Mouse (Mus musculus): Measurements from ENCODE around the gene Pdk2. TPM values are rescaled to one million over a fixed set of nuclear protein-coding genes. Genes with fewer than 3 reads are reported as not detected.

Pdk2 gene
- polyA plus RNA-seq, 1 experiment from 2014 or later, result 148 TPM

- WGBS, result 78% methylated on average over 14 of the region's 14 CpGs
- Histone ChIP-seq H3K9ac (ENCODE audit: low read length) (no peak overlapping the region), H3K4me3 (ENCODE audit: low read length) (no peak overlapping the region), H3K4me1 (ENCODE audit: control insufficient read depth, insufficient read depth, low read length) (peaks cover 20% of the 10 kb centered on the region), H3K4me2 (ENCODE audit: low read depth, low read length) (no peak overlapping the region), H3K27me3 (ENCODE audit: control insufficient read depth, insufficient read depth, low read length) (no peaks in the 10 kb centered on the region), H3K9me3 (replicated peaks; ENCODE audit: control insufficient read depth, low read length) (no peaks in the 10 kb centered on the region), H3K27ac (ENCODE audit: low read length) (no peak overlapping the region), H3K36me3 (ENCODE audit: control insufficient read depth, insufficient read depth) (peaks cover 17% of the 10 kb centered on the region)
- ATAC-seq (replicated peaks; ENCODE audit: extremely low read depth, insufficient read depth, low FRiP score), result no peak
Measured at GRCm38 (mm10) chr11:95038156-95038817, 2.9 kb downstream of the Pdk2 start.

- peaks cover 22% of the 10 kb centered on the region for H3K4me1 ChIP-seq (ENCODE audit: control insufficient read depth, insufficient read depth, low read length)
- no peak for ATAC-seq (replicated peaks; ENCODE audit: extremely low read depth, insufficient read depth, low FRiP score)
- no peak overlapping the region for H3K4me3 ChIP-seq (ENCODE audit: low read length)
- peaks cover 17% of the 10 kb centered on the region for H3K36me3 ChIP-seq (ENCODE audit: control insufficient read depth, insufficient read depth)
- no peak overlapping the region for H3K4me2 ChIP-seq (ENCODE audit: low read depth, low read length)
- H3K9ac ChIP-seq (ENCODE audit: low read length), result no peak overlapping the region
- H3K27me3 ChIP-seq (ENCODE audit: control insufficient read depth, insufficient read depth, low read length), result no peaks in the 10 kb centered on the region
- H3K27ac ChIP-seq (ENCODE audit: low read length), result no peak overlapping the region
- H3K9me3 ChIP-seq (replicated peaks; ENCODE audit: control insufficient read depth, low read length), result no peaks in the 10 kb centered on the region
- 65% methylated on average over 6 of the region's 6 CpGs for WGBS
Measured at GRCm38 (mm10) chr11:95037306-95037705, 3.8 kb downstream of the Pdk2 start.

GRCm38 (mm10) chr11:95036521-95036920, 4.6 kb downstream of the Pdk2 start:
- no peak overlapping the region for H3K4me3 ChIP-seq (ENCODE audit: low read length)
- H3K4me1 ChIP-seq (ENCODE audit: control insufficient read depth, insufficient read depth, low read length), result peaks cover 18% of the 10 kb centered on the region
- WGBS, result 94% methylated on average over 5 of the region's 5 CpGs
- H3K4me2 ChIP-seq (ENCODE audit: low read depth, low read length), result no peak overlapping the region
- H3K36me3 ChIP-seq (ENCODE audit: control insufficient read depth, insufficient read depth), result peaks cover 24% of the 10 kb centered on the region
- H3K9me3 ChIP-seq (replicated peaks; ENCODE audit: control insufficient read depth, low read length), result no peaks in the 10 kb centered on the region
- ATAC-seq (replicated peaks; ENCODE audit: extremely low read depth, insufficient read depth, low FRiP score), result no peak
- H3K9ac ChIP-seq (ENCODE audit: low read length), result no peak overlapping the region
- H3K27me3 ChIP-seq (ENCODE audit: control insufficient read depth, insufficient read depth, low read length), result no peaks in the 10 kb centered on the region
- H3K27ac ChIP-seq (ENCODE audit: low read length), result no peak overlapping the region

GRCm38 (mm10) chr11:95034902-95035301, 6.3 kb downstream of the Pdk2 start:
- no peaks in the 10 kb centered on the region for H3K27me3 ChIP-seq (ENCODE audit: control insufficient read depth, insufficient read depth, low read length)
- H3K4me1 ChIP-seq (ENCODE audit: control insufficient read depth, insufficient read depth, low read length), result peaks cover 11% of the 10 kb centered on the region
- H3K36me3 ChIP-seq (ENCODE audit: control insufficient read depth, insufficient read depth), result peaks cover 26% of the 10 kb centered on the region
- 65% methylated on average over 10 of the region's 10 CpGs for WGBS
- H3K4me3 ChIP-seq (ENCODE audit: low read length), result no peak overlapping the region
- no peak overlapping the region for H3K9ac ChIP-seq (ENCODE audit: low read length)
- H3K4me2 ChIP-seq (ENCODE audit: low read depth, low read length), result no peak overlapping the region
- H3K27ac ChIP-seq (ENCODE audit: low read length), result no peak overlapping the region
- ATAC-seq (replicated peaks; ENCODE audit: extremely low read depth, insufficient read depth, low FRiP score), result no peak
- H3K9me3 ChIP-seq (replicated peaks; ENCODE audit: control insufficient read depth, low read length), result no peaks in the 10 kb centered on the region

GRCm38 (mm10) chr11:95033617-95034016, 7.5 kb downstream of the Pdk2 start:
- 32% methylated on average over 14 of the region's 14 CpGs for WGBS
- no peak overlapping the region for H3K4me3 ChIP-seq (ENCODE audit: low read length)
- peaks cover 28% of the 10 kb centered on the region for H3K36me3 ChIP-seq (ENCODE audit: control insufficient read depth, insufficient read depth)
- H3K4me1 ChIP-seq (ENCODE audit: control insufficient read depth, insufficient read depth, low read length), result peaks cover 8% of the 10 kb centered on the region; the same call in 1 of the 2 replicates
- peak overlapping the region; percentile 23; the same call in 1 of the 2 replicates for H3K9ac ChIP-seq (ENCODE audit: low read length)
- H3K27me3 ChIP-seq (ENCODE audit: control insufficient read depth, insufficient read depth, low read length), result no peaks in the 10 kb centered on the region
- no peak overlapping the region for H3K27ac ChIP-seq (ENCODE audit: low read length)
- no peaks in the 10 kb centered on the region for H3K9me3 ChIP-seq (replicated peaks; ENCODE audit: control insufficient read depth, low read length)
- H3K4me2 ChIP-seq (ENCODE audit: low read depth, low read length), result no peak overlapping the region
- ATAC-seq (replicated peaks; ENCODE audit: extremely low read depth, insufficient read depth, low FRiP score), result no peak

GRCm38 (mm10) chr11:95032945-95033344, 8.2 kb downstream of the Pdk2 start:
- no peak overlapping the region for H3K4me2 ChIP-seq (ENCODE audit: low read depth, low read length)
- WGBS, result 43% methylated on average over 6 of the region's 6 CpGs

GRCm38 (mm10) chr11:95027850-95028470, 13.2 kb downstream of the Pdk2 start:
- Histone ChIP-seq H3K36me3 (ENCODE audit: control insufficient read depth, insufficient read depth) (peaks cover 23% of the 10 kb centered on the region), H3K27me3 (ENCODE audit: control insufficient read depth, insufficient read depth, low read length) (no peaks in the 10 kb centered on the region), H3K4me2 (ENCODE audit: low read depth, low read length) (no peak overlapping the region), H3K27ac (ENCODE audit: low read length) (no peak overlapping the region), H3K4me1 (ENCODE audit: control insufficient read depth, insufficient read depth, low read length) (no peaks in the 10 kb centered on the region), H3K9ac (ENCODE audit: low read length) (no peak overlapping the region), H3K4me3 (ENCODE audit: low read length) (no peak overlapping the region), H3K9me3 (replicated peaks; ENCODE audit: control insufficient read depth, low read length) (no peaks in the 10 kb centered on the region)
- ATAC-seq (replicated peaks; ENCODE audit: extremely low read depth, insufficient read depth, low FRiP score), result no peak
- 53% methylated on average over 13 of the region's 13 CpGs for WGBS

More at GRCm38 (mm10) chr11:95032945-95033344, 8.2 kb downstream of the Pdk2 start:
- ATAC-seq (replicated peaks; ENCODE audit: extremely low read depth, insufficient read depth, low FRiP score), result no peak
- peaks cover 8% of the 10 kb centered on the region; the same call in 1 of the 2 replicates for H3K4me1 ChIP-seq (ENCODE audit: control insufficient read depth, insufficient read depth, low read length)
- H3K27ac ChIP-seq (ENCODE audit: low read length), result no peak overlapping the region
- peaks cover 26% of the 10 kb centered on the region for H3K36me3 ChIP-seq (ENCODE audit: control insufficient read depth, insufficient read depth)
- no peaks in the 10 kb centered on the region for H3K27me3 ChIP-seq (ENCODE audit: control insufficient read depth, insufficient read depth, low read length)
- no peak overlapping the region for H3K9ac ChIP-seq (ENCODE audit: low read length)
- no peak overlapping the region for H3K4me3 ChIP-seq (ENCODE audit: low read length)
- H3K9me3 ChIP-seq (replicated peaks; ENCODE audit: control insufficient read depth, low read length), result no peaks in the 10 kb centered on the region

- H3K4me3 ChIP-seq (ENCODE audit: low read length), result no peak overlapping the region
- no peaks in the 10 kb centered on the region for H3K9me3 ChIP-seq (replicated peaks; ENCODE audit: control insufficient read depth, low read length)
- H3K4me1 ChIP-seq (ENCODE audit: control insufficient read depth, insufficient read depth, low read length), result no peaks in the 10 kb centered on the region
- no peaks in the 10 kb centered on the region for H3K27me3 ChIP-seq (ENCODE audit: control insufficient read depth, insufficient read depth, low read length)
- WGBS, result 79% methylated on average over 6 of the region's 6 CpGs
- no peak overlapping the region for H3K27ac ChIP-seq (ENCODE audit: low read length)
- H3K4me2 ChIP-seq (ENCODE audit: low read depth, low read length), result no peak overlapping the region
- no peak overlapping the region for H3K9ac ChIP-seq (ENCODE audit: low read length)
- ATAC-seq (replicated peaks; ENCODE audit: extremely low read depth, insufficient read depth, low FRiP score), result no peak
- H3K36me3 ChIP-seq (ENCODE audit: control insufficient read depth, insufficient read depth), result peaks cover 21% of the 10 kb centered on the region
Measured at GRCm38 (mm10) chr11:95026849-95027248, 14.3 kb downstream of the Pdk2 start.

GRCm38 (mm10) chr11:95026090-95026542, 15.0 kb downstream of the Pdk2 start:
- H3K27me3 ChIP-seq (ENCODE audit: control insufficient read depth, insufficient read depth, low read length), result no peaks in the 10 kb centered on the region
- WGBS, result 68% methylated on average over 6 of the region's 6 CpGs
- ATAC-seq (replicated peaks; ENCODE audit: extremely low read depth, insufficient read depth, low FRiP score), result no peak

More at GRCm38 (mm10) chr11:95026090-95026542, 15.0 kb downstream of the Pdk2 start:
- Histone ChIP-seq H3K4me2 (ENCODE audit: low read depth, low read length) (no peak overlapping the region), H3K9ac (ENCODE audit: low read length) (no peak overlapping the region), H3K4me1 (ENCODE audit: control insufficient read depth, insufficient read depth, low read length) (no peaks in the 10 kb centered on the region), H3K9me3 (replicated peaks; ENCODE audit: control insufficient read depth, low read length) (no peaks in the 10 kb centered on the region), H3K36me3 (ENCODE audit: control insufficient read depth, insufficient read depth) (peaks cover 18% of the 10 kb centered on the region), H3K4me3 (ENCODE audit: low read length) (no peak overlapping the region), H3K27ac (ENCODE audit: low read length) (no peak overlapping the region)
